8 mouse cellular contexts compared by ENCODE assay signal in the genomic region with DNA sequence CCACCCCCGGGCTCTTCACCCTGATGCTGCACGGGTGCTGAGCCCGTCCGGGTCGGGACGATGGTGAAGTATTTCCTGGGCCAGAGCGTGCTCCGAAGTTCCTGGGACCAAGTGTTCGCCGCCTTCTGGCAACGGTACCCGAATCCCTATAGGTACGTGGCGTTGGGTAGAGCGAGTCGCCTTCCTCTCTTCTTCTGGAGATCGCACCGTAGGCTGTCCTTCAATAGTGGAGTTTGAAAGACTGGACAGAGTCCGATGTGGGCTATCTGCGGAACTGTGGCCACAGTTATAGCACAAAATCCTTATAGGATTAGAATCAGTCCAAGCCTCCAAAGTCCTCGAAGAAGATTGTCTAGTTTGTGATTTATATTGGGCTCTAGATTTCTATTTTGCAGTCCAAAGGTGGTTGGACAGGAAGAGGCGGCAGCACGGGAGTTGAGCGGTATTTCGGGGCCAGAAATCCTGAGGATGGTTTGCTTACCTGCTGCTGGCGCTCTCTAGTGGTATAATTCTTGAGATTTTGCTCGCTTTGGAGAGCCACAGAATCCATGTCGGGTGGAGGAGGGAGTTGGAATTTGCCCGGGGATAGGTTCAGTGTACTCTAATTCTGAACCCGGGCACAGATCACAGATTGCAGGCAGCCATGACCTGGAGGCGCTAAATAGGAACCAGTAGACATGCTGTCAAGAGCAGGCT. TPM values are rescaled to one million over a fixed set of nuclear protein-coding genes. Genes with fewer than 3 reads are reported as not detected.
DNase-seq lines count a peak whose midpoint lies in the region; ATAC-seq and TF ChIP-seq lines count a peak whose summit lies in the region.

No protein-coding gene starts in this region.

- H3K4me2 ChIP-seq in forebrain, embryonic 12.5 days: peak overlapping the region; percentile 98
- peak overlapping the region; percentile 82 for H3K4me2 ChIP-seq in intestine, postnatal 0 days (replicated peaks; ENCODE audit: low read depth)
- peak overlapping the region; percentile 92 for H3K4me2 ChIP-seq in neural tube, embryonic 15.5 days

- peak overlapping the region; percentile 95 for H3K9ac ChIP-seq in forebrain, embryonic 12.5 days
- H3K9ac ChIP-seq in intestine, postnatal 0 days (ENCODE audit: low read depth, low read length): peak overlapping the region; percentile 85
- peak overlapping the region; percentile 86 for H3K9ac ChIP-seq in neural tube, embryonic 15.5 days (replicated peaks)

- peak; percentile 75 for TF ChIP-seq CTCF in intestine, postnatal 0 days (IDR thresholded peaks at IDR 0.05; ENCODE audit: low read depth)
- 0 out of 2 replicates have a peak, but pooled peaks have one; percentile 11 for TF ChIP-seq CTCF in lung, adult 2 months (IDR thresholded peaks at IDR 0.05; ENCODE audit: insufficient read depth, low read length)

- peaks cover 36% of the 10 kb centered on the region for H3K4me1 ChIP-seq in forebrain, embryonic 12.5 days
- H3K4me1 ChIP-seq in intestine, postnatal 0 days (replicated peaks; ENCODE audit: control insufficient read depth, insufficient read depth, low read length): peaks cover 4% of the 10 kb centered on the region; the same call in 1 of the 2 replicates
- peaks cover 12% of the 10 kb centered on the region for H3K4me1 ChIP-seq in lung, adult 2 months (ENCODE audit: control insufficient read depth, insufficient read depth, low read length)
- H3K4me1 ChIP-seq in neural tube, embryonic 15.5 days: peaks cover 44% of the 10 kb centered on the region

- intact Hi-C loops in left cerebral cortex, postnatal 14 days (cut with DNase I): no loop called here

- WGBS in forebrain, embryonic 12.5 days: 1% methylated on average over 31 of the region's 31 CpGs
- WGBS in intestine, postnatal 0 days: under 1% methylated on average over 31 of the region's 31 CpGs
- under 1% methylated on average over 31 of the region's 31 CpGs for WGBS in lung, adult 2 months
- WGBS in neural tube, embryonic 15.5 days: 1% methylated on average over 31 of the region's 31 CpGs

- peak; percentile 59 to 73 for DNase-seq in left cerebral cortex, postnatal 14 days (ENCODE audit: low spot score in 2 of 2)
- no peak for DNase-seq in left cerebral cortex, adult 8-10 months (ENCODE audit: low spot score in 2 of 2)
- DNase-seq in c-Kit-positive CD71-positive TER-119-negative erythroid progenitor cells, embryonic 14.5 days (ENCODE audit: low read depth): peak; percentile 48
- no peak for DNase-seq in lung, adult 2 months
- DNase-seq in layer of hippocampus, postnatal 36 days: no peak

- TF ChIP-seq POLR2A in lung, adult 2 months (IDR thresholded peaks at IDR 0.05; ENCODE audit: borderline replicate concordance, extremely low read depth, low read depth, low read length): no peak

- no peak for ATAC-seq in forebrain, embryonic 12.5 days (ENCODE audit: low FRiP score)
- ATAC-seq in intestine, postnatal 0 days: peak; percentile 44
- ATAC-seq in neural tube, embryonic 15.5 days (ENCODE audit: low FRiP score): peak; percentile 30; the same call in 1 of the 2 replicates

- peak overlapping the region; percentile 82 for H3K27ac ChIP-seq in forebrain, embryonic 12.5 days
- peak overlapping the region; percentile 93 for H3K27ac ChIP-seq in intestine, postnatal 0 days (ENCODE audit: low read depth, low read length)
- peak overlapping the region; percentile 81 for H3K27ac ChIP-seq in neural tube, embryonic 15.5 days (replicated peaks)

- H3K36me3 ChIP-seq in forebrain, embryonic 12.5 days (replicated peaks): peaks cover 68% of the 10 kb centered on the region
- peaks cover 43% of the 10 kb centered on the region for H3K36me3 ChIP-seq in intestine, postnatal 0 days (ENCODE audit: control insufficient read depth, insufficient read depth)
- H3K36me3 ChIP-seq in neural tube, embryonic 15.5 days: peaks cover 53% of the 10 kb centered on the region

- no peaks in the 10 kb centered on the region for H3K27me3 ChIP-seq in forebrain, embryonic 12.5 days
- H3K27me3 ChIP-seq in intestine, postnatal 0 days (replicated peaks; ENCODE audit: control insufficient read depth, insufficient read depth, low read length): no peaks in the 10 kb centered on the region
- H3K27me3 ChIP-seq in neural tube, embryonic 15.5 days (replicated peaks): no peaks in the 10 kb centered on the region

- no peaks in the 10 kb centered on the region for H3K9me3 ChIP-seq in forebrain, embryonic 12.5 days
- no peaks in the 10 kb centered on the region for H3K9me3 ChIP-seq in intestine, postnatal 0 days (ENCODE audit: control insufficient read depth)
- H3K9me3 ChIP-seq in neural tube, embryonic 15.5 days (replicated peaks): no peaks in the 10 kb centered on the region

- H3K4me3 ChIP-seq in forebrain, embryonic 12.5 days (replicated peaks): peak overlapping the region; percentile 90
- H3K4me3 ChIP-seq in intestine, postnatal 0 days (ENCODE audit: low read depth, low read length): peak overlapping the region; percentile 70
- peak overlapping the region; percentile 92 for H3K4me3 ChIP-seq in lung, adult 2 months (replicated peaks; ENCODE audit: extremely low read depth, low read depth, low read length)
- H3K4me3 ChIP-seq in neural tube, embryonic 15.5 days (replicated peaks): peak overlapping the region; percentile 86

RNA-seq across cellular contexts. Expression of a gene that starts 0.5 kb away (rescaled TPM):
- 10 to 100 TPM; 73.7 to 74.0 TPM for total RNA-seq in left cerebral cortex, postnatal 14 days (2021)
- total RNA-seq in left cerebral cortex, adult 8-10 months (2022): 10 to 100 TPM; 74.1 to 86.1 (median 81.0) TPM
- 96.9 and 97.7 TPM in 2 replicates for polyA plus RNA-seq in forebrain, embryonic 12.5 days (2016; fragmentation: Nextera tagmentation; extraction: Ambion mirVana)
- polyA plus RNA-seq in intestine, postnatal 0 days (2015; fragmentation: Nextera tagmentation; extraction: Ambion mirVana): 142 and 156 TPM in 2 replicates
- 60.4 and 69.2 TPM in 2 replicates for polyA plus RNA-seq in lung, adult 2 months (2012; rRNA removed)
- polyA plus RNA-seq in neural tube, embryonic 15.5 days (2015; fragmentation: Nextera tagmentation; extraction: Ambion mirVana): 97.0 and 102 TPM in 2 replicates
- 10 to 100 TPM; 78.8 to 84.3 TPM for total RNA-seq in layer of hippocampus, postnatal 36 days (2021)

RNA-seq across cellular contexts. Expression of a gene that starts 2.0 kb away (rescaled TPM):
- total RNA-seq in left cerebral cortex, postnatal 14 days (2021): 100 to 1,000 TPM; 161 to 168 TPM
- 100 to 1,000 TPM; 163 to 176 (median 166) TPM for total RNA-seq in left cerebral cortex, adult 8-10 months (2022)
- 316 and 328 TPM in 2 replicates for polyA plus RNA-seq in forebrain, embryonic 12.5 days (2016; fragmentation: Nextera tagmentation; extraction: Ambion mirVana)
- polyA plus RNA-seq in intestine, postnatal 0 days (2015; fragmentation: Nextera tagmentation; extraction: Ambion mirVana): 540 and 567 TPM in 2 replicates
- polyA plus RNA-seq in lung, adult 2 months (2012; rRNA removed): 216 and 247 TPM in 2 replicates
- 311 and 344 TPM in 2 replicates for polyA plus RNA-seq in neural tube, embryonic 15.5 days (2015; fragmentation: Nextera tagmentation; extraction: Ambion mirVana)
- total RNA-seq in layer of hippocampus, postnatal 36 days (2021): 100 to 1,000 TPM; 140 to 157 TPM

RNA-seq across cellular contexts. Expression of a gene that starts 7.3 kb away (rescaled TPM):
- total RNA-seq in left cerebral cortex, postnatal 14 days (2021): 1 to 10 TPM; 1.2 to 1.6 TPM
- 1 to 10 TPM in 2 of 4 experiments, under 1 TPM in 2; 0.65 to 1.6 (median 0.97) TPM for total RNA-seq in left cerebral cortex, adult 8-10 months (2022)
- polyA plus RNA-seq in forebrain, embryonic 12.5 days (2016; fragmentation: Nextera tagmentation; extraction: Ambion mirVana): 35.5 and 39.1 TPM in 2 replicates
- polyA plus RNA-seq in intestine, postnatal 0 days (2015; fragmentation: Nextera tagmentation; extraction: Ambion mirVana): 7.8 and 8.5 TPM in 2 replicates
- 1.5 and 2.7 TPM in 2 replicates for polyA plus RNA-seq in lung, adult 2 months (2012; rRNA removed)
- 9.3 and 11.4 TPM in 2 replicates for polyA plus RNA-seq in neural tube, embryonic 15.5 days (2015; fragmentation: Nextera tagmentation; extraction: Ambion mirVana)
- total RNA-seq in layer of hippocampus, postnatal 36 days (2021): 1 to 10 TPM in 1 of 2 experiments, under 1 TPM in 1; 0.87 to 1.4 TPM

RNA-seq across cellular contexts. Expression of a gene that starts 40.3 kb away (rescaled TPM):
- 10 to 100 TPM; 47.5 to 51.0 TPM for total RNA-seq in left cerebral cortex, postnatal 14 days (2021)
- 10 to 100 TPM; 47.2 to 56.7 (median 49.1) TPM for total RNA-seq in left cerebral cortex, adult 8-10 months (2022)
- 82.7 TPM in 2 replicates for polyA plus RNA-seq in forebrain, embryonic 12.5 days (2016; fragmentation: Nextera tagmentation; extraction: Ambion mirVana)
- 85.3 and 93.0 TPM in 2 replicates for polyA plus RNA-seq in intestine, postnatal 0 days (2015; fragmentation: Nextera tagmentation; extraction: Ambion mirVana)
- 76.2 and 80.8 TPM in 2 replicates for polyA plus RNA-seq in lung, adult 2 months (2012; rRNA removed)
- polyA plus RNA-seq in neural tube, embryonic 15.5 days (2015; fragmentation: Nextera tagmentation; extraction: Ambion mirVana): 44.9 and 57.7 TPM in 2 replicates
- total RNA-seq in layer of hippocampus, postnatal 36 days (2021): 10 to 100 TPM; 58.3 to 70.5 TPM

RNA-seq across cellular contexts. Expression of a gene that starts 47.3 kb away (rescaled TPM):
- 10 to 100 TPM; 33.3 to 35.4 TPM for total RNA-seq in left cerebral cortex, postnatal 14 days (2021)
- 10 to 100 TPM; 54.2 to 59.0 (median 55.0) TPM for total RNA-seq in left cerebral cortex, adult 8-10 months (2022)
- polyA plus RNA-seq in forebrain, embryonic 12.5 days (2016; fragmentation: Nextera tagmentation; extraction: Ambion mirVana): 0.64 TPM in 1 of 2 replicates, not detected in the other
- polyA plus RNA-seq in intestine, postnatal 0 days (2015; fragmentation: Nextera tagmentation; extraction: Ambion mirVana): 1.2 and 1.3 TPM in 2 replicates
- polyA plus RNA-seq in lung, adult 2 months (2012; rRNA removed): 11.7 and 11.8 TPM in 2 replicates
- polyA plus RNA-seq in neural tube, embryonic 15.5 days (2015; fragmentation: Nextera tagmentation; extraction: Ambion mirVana): 0.81 and 2.6 TPM in 2 replicates
- total RNA-seq in layer of hippocampus, postnatal 36 days (2021): 100 to 1,000 TPM in 1 of 2 experiments, 10 to 100 TPM in 1; 95.2 to 110 TPM

Comparison
In these comparisons a context has a peak if more than half of its experiments do, and no peak if none do; other contexts are left out.
1. DNase-seq: peak in left cerebral cortex, postnatal 14 days (2 of 2) and c-Kit-positive CD71-positive TER-119-negative erythroid progenitor cells, embryonic 14.5 days (single experiment); none in left cerebral cortex, adult 8-10 months (0 of 2), lung, adult 2 months (single experiment) and layer of hippocampus, postnatal 36 days (0 of 2).
2. Peak in every context shown above with its lines, with median percentiles within 50 percentile points of each other: H3K27ac ChIP-seq, H3K4me2 ChIP-seq, H3K4me3 ChIP-seq and H3K9ac ChIP-seq.